9 mouse cellular contexts compared by ENCODE assay signal in the genomic region with DNA sequence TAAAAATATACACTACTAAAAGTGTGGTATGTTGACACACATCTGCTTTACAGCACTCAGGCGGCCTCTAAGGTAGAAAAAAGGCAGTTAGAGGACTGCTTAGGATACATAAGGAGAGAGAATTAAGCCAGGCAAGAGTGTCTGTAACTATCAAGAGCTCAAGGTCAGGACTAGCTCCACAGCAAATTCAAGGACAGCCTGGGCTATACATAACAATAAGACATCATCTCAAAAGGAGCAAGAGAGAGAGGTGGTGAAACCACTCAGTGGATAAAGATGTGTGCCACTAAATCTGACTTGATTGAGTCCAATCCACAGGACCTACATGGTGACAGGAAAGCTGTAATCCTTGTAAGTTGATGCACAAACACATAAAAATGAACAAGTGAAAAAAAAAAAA. TPM values are rescaled to one million over a fixed set of nuclear protein-coding genes. Genes with fewer than 3 reads are reported as not detected.
DNase-seq lines count a peak whose midpoint lies in the region; ATAC-seq and TF ChIP-seq lines count a peak whose summit lies in the region.
"Had no signal": no experiment of that assay in that cellular context is flagged by ENCODE, and none has a peak within 500 bp of the region (broad histone marks: within the 10 kb centered on the region; RNA-seq: fewer than 3 reads in every experiment).

No protein-coding gene starts in this region.

- no peaks in the 10 kb centered on the region for H3K36me3 ChIP-seq in embryonic facial prominence, embryonic 12.5 days
- H3K36me3 ChIP-seq in embryonic facial prominence, embryonic 10.5 days (replicated peaks): 0 out of 2 replicates have a peak, but pooled peaks cover 5% of the 10 kb centered on the region
- no peaks in the 10 kb centered on the region for H3K36me3 ChIP-seq in kidney, adult 2 months (ENCODE audit: control insufficient read depth, insufficient read depth, low read length)
- no peaks in the 10 kb centered on the region for H3K36me3 ChIP-seq in forebrain, embryonic 14.5 days (ENCODE audit: control insufficient read depth, insufficient read depth, low read length)
- H3K36me3 ChIP-seq in midbrain, embryonic 11.5 days (ENCODE audit: control insufficient read depth, insufficient read depth, low read length): no peaks in the 10 kb centered on the region

- H3K9me3 ChIP-seq in embryonic facial prominence, embryonic 12.5 days: no peaks in the 10 kb centered on the region
- no peaks in the 10 kb centered on the region for H3K9me3 ChIP-seq in embryonic facial prominence, embryonic 10.5 days
- no peaks in the 10 kb centered on the region for H3K9me3 ChIP-seq in forebrain, embryonic 14.5 days (replicated peaks; ENCODE audit: control insufficient read depth, low read length)
- H3K9me3 ChIP-seq in midbrain, embryonic 11.5 days (ENCODE audit: control insufficient read depth, low read length): no peaks in the 10 kb centered on the region

- no peak for TF ChIP-seq CTCF in kidney, adult 2 months (conservative IDR thresholded peaks at IDR 0.05; ENCODE audit: insufficient read depth, insufficient read length, low read depth, low read length)
- TF ChIP-seq CTCF in cerebellum, adult 2 months (IDR thresholded peaks at IDR 0.05; ENCODE audit: borderline replicate concordance, insufficient read depth, low read depth, low read length): no peak

- WGBS in embryonic facial prominence, embryonic 12.5 days: 61% methylated on average over 1 of the region's 1 CpGs
- WGBS in embryonic facial prominence, embryonic 10.5 days: 74% methylated on average over 1 of the region's 1 CpGs
- 62% methylated on average over 1 of the region's 1 CpGs for WGBS in kidney, adult 2 months
- 81% methylated on average over 1 of the region's 1 CpGs for WGBS in forebrain, embryonic 14.5 days
- WGBS in midbrain, embryonic 11.5 days: 80% methylated on average over 1 of the region's 1 CpGs
- 43% methylated on average over 1 of the region's 1 CpGs for WGBS in cerebellum, adult 2 months

- no peaks in the 10 kb centered on the region for H3K27me3 ChIP-seq in embryonic facial prominence, embryonic 12.5 days
- H3K27me3 ChIP-seq in embryonic facial prominence, embryonic 10.5 days (replicated peaks; ENCODE audit: low read depth, poor library complexity, severe bottlenecking): no peaks in the 10 kb centered on the region
- H3K27me3 ChIP-seq in kidney, adult 2 months (replicated peaks; ENCODE audit: control insufficient read depth, insufficient read depth, low read length): no peaks in the 10 kb centered on the region
- no peaks in the 10 kb centered on the region for H3K27me3 ChIP-seq in forebrain, embryonic 14.5 days (replicated peaks; ENCODE audit: control insufficient read depth, insufficient read depth, low read length)
- H3K27me3 ChIP-seq in midbrain, embryonic 11.5 days (ENCODE audit: control insufficient read depth, insufficient read depth, low read length): no peaks in the 10 kb centered on the region
- H3K27me3 ChIP-seq in cerebellum, adult 2 months (ENCODE audit: control insufficient read depth, insufficient read depth, low read length): no peaks in the 10 kb centered on the region

- ATAC-seq in embryonic facial prominence, embryonic 12.5 days (ENCODE audit: insufficient number of reproducible peaks, insufficient read depth, low FRiP score, low TSS enrichment): no peak
- no peak for ATAC-seq in forebrain, embryonic 14.5 days
- no peak for ATAC-seq in midbrain, embryonic 11.5 days (ENCODE audit: low FRiP score)

- no peak for TF ChIP-seq POLR2A in kidney, adult 2 months (IDR thresholded peaks at IDR 0.05; ENCODE audit: low read depth, low read length)
- TF ChIP-seq POLR2A in cerebellum, adult 2 months (IDR thresholded peaks at IDR 0.05; ENCODE audit: borderline replicate concordance, insufficient read depth, low read length): no peak

- peaks cover 13% of the 10 kb centered on the region; the same call in 1 of the 2 replicates for H3K4me1 ChIP-seq in embryonic facial prominence, embryonic 12.5 days
- H3K4me1 ChIP-seq in embryonic facial prominence, embryonic 10.5 days: peaks cover 30% of the 10 kb centered on the region
- H3K4me1 ChIP-seq in kidney, adult 2 months (ENCODE audit: control insufficient read depth, insufficient read depth, low read length): peaks cover 9% of the 10 kb centered on the region; the same call in 1 of the 2 replicates
- peaks cover 23% of the 10 kb centered on the region for H3K4me1 ChIP-seq in forebrain, embryonic 14.5 days (ENCODE audit: control insufficient read depth, insufficient read depth, low read length)
- H3K4me1 ChIP-seq in midbrain, embryonic 11.5 days (ENCODE audit: control insufficient read depth, insufficient read depth, low read length): peaks cover 15% of the 10 kb centered on the region
- peaks cover 2% of the 10 kb centered on the region for H3K4me1 ChIP-seq in cerebellum, adult 2 months (ENCODE audit: control insufficient read depth, insufficient read depth, low read length)

- no peak overlapping the region for H3K9ac ChIP-seq in embryonic facial prominence, embryonic 12.5 days
- no peak overlapping the region for H3K9ac ChIP-seq in forebrain, embryonic 14.5 days (ENCODE audit: low read length)
- no peak overlapping the region for H3K9ac ChIP-seq in midbrain, embryonic 11.5 days (ENCODE audit: low read length)

- no peak for DNase-seq in embryonic facial prominence, embryonic 10.5 days (ENCODE audit: low spot score)
- no peak for DNase-seq in kidney, adult 2 months
- DNase-seq in kidney, postnatal 4 days: no peak
- DNase-seq in forebrain, embryonic 14.5 days (ENCODE audit: low spot score): no peak
- DNase-seq in midbrain, embryonic 11.5 days (ENCODE audit: low spot score, missing footprints): no peak
- no peak for DNase-seq in ovary, postnatal 36 days (ENCODE audit: low spot score)
- DNase-seq in cerebellum, adult 2 months: no peak
- DNase-seq: lung, postnatal 14 days had no signal

- H3K4me3 ChIP-seq in embryonic facial prominence, embryonic 12.5 days: no peak overlapping the region
- H3K4me3 ChIP-seq in embryonic facial prominence, embryonic 10.5 days: no peak overlapping the region
- H3K4me3 ChIP-seq in kidney, adult 2 months (ENCODE audit: insufficient read depth, low read depth, low read length): no peak overlapping the region
- H3K4me3 ChIP-seq in forebrain, embryonic 14.5 days (ENCODE audit: low read depth, low read length): no peak overlapping the region
- H3K4me3 ChIP-seq in midbrain, embryonic 11.5 days (ENCODE audit: low read depth, low read length): no peak overlapping the region
- H3K4me3 ChIP-seq in cerebellum, adult 2 months (replicated peaks; ENCODE audit: insufficient read depth, low read depth, low read length): no peak overlapping the region

- H3K4me2 ChIP-seq in embryonic facial prominence, embryonic 12.5 days (replicated peaks): peak overlapping the region; percentile 5; the same call in 1 of the 2 replicates
- peak overlapping the region; percentile 35; the same call in 1 of the 2 replicates for H3K4me2 ChIP-seq in forebrain, embryonic 14.5 days (ENCODE audit: low read length)
- H3K4me2 ChIP-seq in midbrain, embryonic 11.5 days: peak overlapping the region; percentile 17; the same call in 1 of the 2 replicates

- H3K27ac ChIP-seq in embryonic facial prominence, embryonic 12.5 days: no peak overlapping the region
- no peak overlapping the region for H3K27ac ChIP-seq in embryonic facial prominence, embryonic 10.5 days (replicated peaks)
- H3K27ac ChIP-seq in kidney, adult 2 months (ENCODE audit: insufficient read depth, low read depth, low read length): 0 out of 2 replicates have a peak overlapping the region, but pooled peaks have one; percentile 36
- H3K27ac ChIP-seq in forebrain, embryonic 14.5 days (ENCODE audit: low read depth, low read length): no peak overlapping the region
- H3K27ac ChIP-seq in midbrain, embryonic 11.5 days (ENCODE audit: low read depth, low read length): no peak overlapping the region
- H3K27ac ChIP-seq in cerebellum, adult 2 months (ENCODE audit: insufficient read depth, low read length): no peak overlapping the region

RNA-seq across cellular contexts. Expression of a gene that starts 3.8 kb away (rescaled TPM):
- polyA plus RNA-seq in embryonic facial prominence, embryonic 12.5 days (2016; fragmentation: Nextera tagmentation; extraction: Ambion mirVana): 61.8 and 64.1 TPM in 2 replicates
- 48.2 and 52.3 TPM in 2 replicates for polyA plus RNA-seq in embryonic facial prominence, embryonic 10.5 days (2016; fragmentation: Nextera tagmentation; extraction: Ambion mirVana)
- 20.5 and 26.7 TPM in 2 replicates for polyA plus RNA-seq in kidney, adult 2 months (2012; rRNA removed)
- polyA plus RNA-seq in forebrain, embryonic 14.5 days (2014; fragmentation: Nextera tagmentation; extraction: Ambion mirVana): 88.2 and 104 TPM in 2 replicates
- 103 and 112 TPM in 2 replicates for polyA plus RNA-seq in midbrain, embryonic 11.5 days (2014; fragmentation: Nextera tagmentation; extraction: Ambion mirVana)
- 185 and 190 TPM in 2 replicates for polyA plus RNA-seq in cerebellum, adult 2 months (2012; rRNA removed)

RNA-seq across cellular contexts. Expression of a gene that starts 50.0 kb away (rescaled TPM):
- polyA plus RNA-seq in embryonic facial prominence, embryonic 12.5 days (2016; fragmentation: Nextera tagmentation; extraction: Ambion mirVana): 60.6 and 62.2 TPM in 2 replicates
- 73.0 and 73.7 TPM in 2 replicates for polyA plus RNA-seq in embryonic facial prominence, embryonic 10.5 days (2016; fragmentation: Nextera tagmentation; extraction: Ambion mirVana)
- 3.2 and 3.8 TPM in 2 replicates for polyA plus RNA-seq in kidney, adult 2 months (2012; rRNA removed)
- 32.1 and 38.8 TPM in 2 replicates for polyA plus RNA-seq in forebrain, embryonic 14.5 days (2014; fragmentation: Nextera tagmentation; extraction: Ambion mirVana)
- polyA plus RNA-seq in midbrain, embryonic 11.5 days (2014; fragmentation: Nextera tagmentation; extraction: Ambion mirVana): 48.5 and 51.8 TPM in 2 replicates
- 17.6 and 18.5 TPM in 2 replicates for polyA plus RNA-seq in cerebellum, adult 2 months (2012; rRNA removed)
